Mouse (Mus musculus): ENCODE results near the gene Tspan5. TPM values are rescaled to one million over a fixed set of nuclear protein-coding genes. Genes with fewer than 3 reads are reported as not detected.

Tspan5 gene
- total RNA-seq, 2 experiments from 2014 or later: 1.5 to 8.3 TPM

GRCm38 (mm10) chr3:138834174-138834573, 92.2 kb downstream of the Tspan5 start:
- no peak for ATAC-seq (replicated peaks; ENCODE audit: low FRiP score, poor library complexity, severe bottlenecking)

DNA sequence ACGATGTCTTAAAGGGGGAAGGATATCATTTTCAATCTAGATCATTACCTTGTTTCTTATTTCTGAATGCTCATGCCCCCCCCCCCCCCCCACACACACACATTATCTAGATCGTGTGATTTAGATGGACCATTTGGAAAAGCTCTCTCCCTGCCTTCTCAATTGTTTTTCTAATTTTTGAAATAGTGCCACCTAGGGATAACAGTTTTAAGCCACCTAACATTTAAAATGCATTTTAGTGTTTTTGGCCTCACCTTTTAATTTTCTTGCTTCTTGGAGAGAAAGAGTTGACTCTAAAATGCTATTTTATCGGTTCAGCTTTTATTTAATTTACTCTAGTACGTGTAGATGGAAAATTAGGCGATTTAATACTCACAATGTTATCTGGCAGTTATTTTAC, 94.9 kb downstream of the Tspan5 start:
- no peak for ATAC-seq (replicated peaks; ENCODE audit: low FRiP score, poor library complexity, severe bottlenecking)

- no peak for ATAC-seq (replicated peaks; ENCODE audit: low FRiP score, poor library complexity, severe bottlenecking)
Observed at GRCm38 (mm10) chr3:138837651-138838050, 95.7 kb downstream of the Tspan5 start.

DNA sequence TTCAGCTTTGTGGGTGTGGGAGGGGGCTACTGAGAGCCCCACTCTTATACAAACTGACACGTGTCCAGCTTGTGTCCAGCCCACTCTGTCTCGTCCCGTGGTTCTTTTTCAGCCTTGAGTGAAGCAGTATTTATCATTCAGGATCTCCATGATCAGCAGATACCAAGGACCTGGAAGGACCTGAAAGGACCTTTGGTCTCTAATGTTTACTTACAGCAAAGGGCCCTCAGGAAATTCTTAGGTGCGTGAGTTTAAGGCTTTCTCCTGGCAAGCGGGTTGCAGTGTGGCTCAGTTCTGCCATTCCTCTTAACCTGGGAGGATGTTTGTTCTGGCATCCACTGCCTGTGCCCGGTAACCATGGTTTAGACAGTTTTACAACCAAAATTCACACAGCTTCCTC, 97.7 kb downstream of the Tspan5 start:
- ATAC-seq (replicated peaks; ENCODE audit: low FRiP score, poor library complexity, severe bottlenecking): no peak

- no peak for ATAC-seq (replicated peaks; ENCODE audit: low FRiP score, poor library complexity, severe bottlenecking)
Observed at GRCm38 (mm10) chr3:138841288-138841687, 99.3 kb downstream of the Tspan5 start.

DNA sequence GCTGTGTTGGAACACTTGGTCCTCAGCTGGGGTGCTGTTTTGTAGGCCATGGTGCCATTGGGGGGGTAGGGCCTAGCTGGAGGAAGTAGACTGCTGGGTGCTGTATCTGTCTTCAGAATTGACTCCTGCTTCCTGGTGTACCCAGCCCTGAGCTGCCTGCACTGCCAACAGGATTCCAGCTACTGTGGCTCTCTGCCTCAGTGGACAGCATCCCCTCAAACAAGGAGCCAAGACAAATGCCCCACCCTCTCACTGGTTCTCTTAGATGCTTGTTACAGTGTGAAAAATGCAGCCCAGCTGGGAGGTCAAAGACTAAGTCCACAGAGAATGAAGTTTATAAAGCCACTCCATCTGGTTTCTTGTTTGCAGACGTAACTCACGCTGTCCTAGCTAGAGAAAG, 101.2 kb downstream of the Tspan5 start:
- ATAC-seq (replicated peaks; ENCODE audit: low FRiP score, poor library complexity, severe bottlenecking): no peak

GRCm38 (mm10) chr3:138843641-138844040, 101.6 kb downstream of the Tspan5 start:
- no peak for ATAC-seq (replicated peaks; ENCODE audit: low FRiP score, poor library complexity, severe bottlenecking)

GRCm38 (mm10) chr3:138845820-138846219, 103.8 kb downstream of the Tspan5 start:
- no peak for ATAC-seq (replicated peaks; ENCODE audit: low FRiP score, poor library complexity, severe bottlenecking)

- no peak for ATAC-seq (replicated peaks; ENCODE audit: low FRiP score, poor library complexity, severe bottlenecking)
Observed at GRCm38 (mm10) chr3:138847809-138848208, 105.8 kb downstream of the Tspan5 start.

GRCm38 (mm10) chr3:138849755-138850301, 107.8 kb downstream of the Tspan5 start:
- ATAC-seq (replicated peaks; ENCODE audit: low FRiP score, poor library complexity, severe bottlenecking): no peak

GRCm38 (mm10) chr3:138851876-138852275, 109.9 kb downstream of the Tspan5 start:
- no peak for ATAC-seq (replicated peaks; ENCODE audit: low FRiP score, poor library complexity, severe bottlenecking)

GRCm38 (mm10) chr3:138852982-138853689, 111.1 kb downstream of the Tspan5 start:
- no peak for ATAC-seq (replicated peaks; ENCODE audit: low FRiP score, poor library complexity, severe bottlenecking)

GRCm38 (mm10) chr3:138853996-138854836, 112.2 kb downstream of the Tspan5 start:
- ATAC-seq (replicated peaks; ENCODE audit: low FRiP score, poor library complexity, severe bottlenecking): no peak

DNA sequence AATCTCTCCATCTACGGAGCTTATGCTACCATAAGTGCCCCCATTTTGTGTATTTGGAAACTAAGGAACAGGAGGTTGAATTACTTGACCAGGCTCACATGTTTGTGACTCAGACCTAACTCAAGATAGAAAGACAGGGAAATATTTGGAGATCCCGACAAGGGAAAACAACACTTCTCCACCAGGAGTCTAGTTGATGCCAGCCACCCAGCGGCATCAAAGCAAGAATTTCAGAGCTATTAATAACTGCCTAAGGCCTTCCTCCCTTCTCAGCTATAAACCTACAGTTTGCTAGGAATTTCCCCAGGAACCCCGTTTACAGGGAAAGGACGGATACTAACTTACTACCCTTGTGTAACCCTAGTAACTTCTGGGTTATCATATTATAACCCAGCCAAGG, 113.4 kb downstream of the Tspan5 start:
- ATAC-seq (replicated peaks; ENCODE audit: low FRiP score, poor library complexity, severe bottlenecking): no peak

DNA sequence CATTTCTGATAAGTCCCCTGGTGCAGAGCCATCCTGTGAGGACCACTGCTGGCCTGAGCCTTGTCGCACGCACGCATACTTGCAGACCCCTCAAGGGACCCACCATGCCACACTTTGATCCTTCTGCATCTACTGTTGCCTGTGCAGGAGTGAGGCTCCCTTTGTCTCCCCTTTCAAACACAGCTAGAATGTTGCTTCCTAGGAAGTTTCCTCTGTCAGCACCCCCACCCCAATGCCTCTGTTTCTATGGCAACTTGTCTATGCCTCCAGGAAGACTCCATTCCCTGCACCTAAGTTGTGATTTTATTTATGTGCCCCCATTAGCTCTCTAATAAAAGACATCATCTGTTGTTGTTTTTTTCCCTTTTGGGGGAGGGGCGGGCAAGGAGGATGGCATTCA, 115.0 kb downstream of the Tspan5 start:
- ATAC-seq (replicated peaks; ENCODE audit: low FRiP score, poor library complexity, severe bottlenecking): no peak

- ATAC-seq (replicated peaks; ENCODE audit: low FRiP score, poor library complexity, severe bottlenecking): no peak
Observed at GRCm38 (mm10) chr3:138857805-138858546, 116.0 kb downstream of the Tspan5 start.

- no peak for ATAC-seq (replicated peaks; ENCODE audit: low FRiP score, poor library complexity, severe bottlenecking)
Observed at GRCm38 (mm10) chr3:138858649-138859048, 116.7 kb downstream of the Tspan5 start.

DNA sequence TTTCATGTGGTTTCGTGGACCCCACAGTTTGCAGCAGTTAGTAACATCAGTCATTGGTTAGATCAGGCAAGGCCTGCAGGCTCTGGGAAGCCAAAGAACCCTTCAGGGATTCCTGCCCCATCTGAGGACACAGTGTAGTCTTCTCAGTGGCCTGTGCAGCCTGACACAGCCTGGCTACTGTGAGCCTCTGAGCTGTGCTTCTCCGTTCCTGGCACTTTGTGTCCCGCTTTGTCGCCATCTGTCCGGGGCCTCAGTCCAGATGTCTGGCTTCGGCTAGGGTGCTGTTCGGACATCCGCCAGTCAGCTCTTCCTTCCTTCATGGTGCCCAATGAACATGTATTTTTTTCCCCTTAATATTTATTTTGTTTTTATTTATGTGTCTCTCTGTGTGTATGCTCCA, 117.2 kb downstream of the Tspan5 start:
- no peak for ATAC-seq (replicated peaks; ENCODE audit: low FRiP score, poor library complexity, severe bottlenecking)

GRCm38 (mm10) chr3:138859666-138860065, 117.7 kb downstream of the Tspan5 start:
- ATAC-seq (replicated peaks; ENCODE audit: low FRiP score, poor library complexity, severe bottlenecking): no peak

DNA sequence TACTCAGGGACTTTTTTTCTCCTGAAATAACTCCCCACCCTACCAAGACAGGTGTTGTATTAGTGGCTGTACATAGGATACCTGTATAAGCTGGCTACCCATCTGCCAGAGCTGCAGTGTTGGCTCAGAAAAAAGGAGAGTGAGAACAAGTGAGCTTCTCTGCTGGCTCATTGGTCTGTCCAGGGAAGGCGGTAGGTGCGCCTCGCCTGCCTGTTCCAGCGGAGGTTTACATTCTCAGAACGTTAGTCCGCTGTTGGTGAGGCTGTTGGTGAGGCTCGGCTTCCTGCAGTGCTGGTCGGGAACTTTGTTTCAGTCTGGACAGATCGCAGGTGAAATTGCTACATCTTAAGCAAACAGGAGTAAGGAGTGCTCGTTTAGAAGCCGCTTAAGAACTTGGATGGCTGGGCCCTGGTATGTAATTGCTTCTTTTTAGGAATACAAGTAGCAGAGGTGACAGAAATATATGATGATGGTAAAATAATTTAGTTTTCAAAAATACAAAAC, 118.3 kb downstream of the Tspan5 start:
- no peak for ATAC-seq (replicated peaks; ENCODE audit: low FRiP score, poor library complexity, severe bottlenecking)

Measured in erythroblast, adult 5-6 weeks (primary cell).